ENCODE assay signal across 19 mouse cellular contexts in genomic region chr6:121156030-121156429, GRCm38 (mm10). TPM values are rescaled to one million over a fixed set of nuclear protein-coding genes. Genes with fewer than 3 reads are reported as not detected.
DNase-seq lines count a peak whose midpoint lies in the region; ATAC-seq and TF ChIP-seq lines count a peak whose summit lies in the region.
"Had no signal": no experiment of that assay in that cellular context is flagged by ENCODE, and none has a peak within 500 bp of the region (broad histone marks: within the 10 kb centered on the region; RNA-seq: fewer than 3 reads in every experiment).

No protein-coding gene starts in this region.

- no peak overlapping the region for H3K4me2 ChIP-seq in hindbrain, embryonic 13.5 days
- H3K4me2 ChIP-seq: forebrain, embryonic 13.5 days; neural tube, embryonic 13.5 days; stomach, embryonic 15.5 days had no signal

- no peak overlapping the region for H3K4me3 ChIP-seq in gastrocnemius, adult 2 months
- H3K4me3 ChIP-seq in hindbrain, embryonic 13.5 days = no peak overlapping the region
- H3K4me3 ChIP-seq: forebrain, embryonic 13.5 days; hindbrain, embryonic 10.5 days; megakaryocyte, embryonic 14.5 days; neural tube, embryonic 13.5 days; stomach, embryonic 15.5 days had no signal

- H3K27ac ChIP-seq in gastrocnemius, adult 2 months = peak overlapping the region; percentile 35
- no peak overlapping the region for H3K27ac ChIP-seq in hindbrain, embryonic 13.5 days
- H3K27ac ChIP-seq: forebrain, embryonic 13.5 days; hindbrain, embryonic 10.5 days; neural tube, embryonic 13.5 days; stomach, embryonic 15.5 days had no signal

- TF ChIP-seq CTCF in gastrocnemius, adult 2 months (IDR thresholded peaks at IDR 0.05) = no peak

- DNase-seq in gastrocnemius, adult 2 months = peak; percentile 44
- no peak for DNase-seq in gastrocnemius, postnatal 25 days
- peak; percentile 35 for DNase-seq in kidney, postnatal 10 days
- no peak for DNase-seq in kidney, adult 8-10 months
- peak; percentile 46 for DNase-seq in NIH3T3 (ENCODE audit: low read depth)
- DNase-seq in heart, postnatal 14 days = peak; percentile 40 to 61
- no peak for DNase-seq in layer of hippocampus, postnatal 14 days (ENCODE audit: low spot score in 2 of 2)
- DNase-seq: B cell, adult 2 months; cerebellum, adult 9-10 months; kidney, postnatal 14 days; layer of hippocampus, adult 9-11 months; spleen, adult 18-20 months had no signal

- peaks cover 7% of the 10 kb centered on the region for H3K4me1 ChIP-seq in hindbrain, embryonic 13.5 days (replicated peaks)
- H3K4me1 ChIP-seq: megakaryocyte, embryonic 14.5 days had no signal

- H3K36me3 ChIP-seq in hindbrain, embryonic 13.5 days = no peaks in the 10 kb centered on the region
- H3K36me3 ChIP-seq: hindbrain, embryonic 10.5 days; neural tube, embryonic 13.5 days; stomach, embryonic 15.5 days had no signal

- H3K9ac ChIP-seq in hindbrain, embryonic 13.5 days = no peak overlapping the region
- H3K9ac ChIP-seq: forebrain, embryonic 13.5 days; neural tube, embryonic 13.5 days; stomach, embryonic 15.5 days had no signal

- no peak for ATAC-seq in hindbrain, embryonic 13.5 days (ENCODE audit: low FRiP score)
- ATAC-seq: inflammation-experienced regulatory T-cells, adult 6 months had no signal

- no peaks in the 10 kb centered on the region for H3K9me3 ChIP-seq in hindbrain, embryonic 13.5 days
- H3K9me3 ChIP-seq: forebrain, embryonic 13.5 days; hindbrain, embryonic 10.5 days; megakaryocyte, embryonic 14.5 days; neural tube, embryonic 13.5 days; stomach, embryonic 15.5 days had no signal

- intact Hi-C loops in gastrocnemius, adult 2 months (cut with DNase I) = no loop called here
- intact Hi-C loops in heart, postnatal 14 days (cut with DNase I) = no loop called here

- WGBS in hindbrain, embryonic 13.5 days = 91% methylated on average over 2 of the region's 2 CpGs

- no peaks in the 10 kb centered on the region for H3K27me3 ChIP-seq in hindbrain, embryonic 13.5 days
- H3K27me3 ChIP-seq: forebrain, embryonic 13.5 days; neural tube, embryonic 13.5 days; stomach, embryonic 15.5 days had no signal

RNA-seq across cellular contexts. Expression of gene Mical3, which starts 25.2 kb away (rescaled TPM):
- total RNA-seq in gastrocnemius, adult 2 months (2021) = 10 to 100 TPM; 53.3 to 71.9 TPM
- total RNA-seq in gastrocnemius, postnatal 25 days (2021) = 10 to 100 TPM; 61.6 to 65.3 TPM
- 100 to 1,000 TPM; 114 to 124 TPM for total RNA-seq in heart, postnatal 14 days (2021)
- 33.8 and 34.5 TPM in 2 replicates for polyA plus RNA-seq in hindbrain, embryonic 13.5 days (2015; fragmentation: Nextera tagmentation; extraction: Ambion mirVana)
- total RNA-seq in layer of hippocampus, postnatal 14 days (2021) = 10 to 100 TPM; 95.3 to 96.0 TPM

RNA-seq across cellular contexts. Expression of gene Pex26, which starts 27.4 kb away (rescaled TPM):
- total RNA-seq in gastrocnemius, adult 2 months (2021) = 1 to 10 TPM; 3.5 to 3.8 TPM
- 1 to 10 TPM; 2.8 TPM for total RNA-seq in gastrocnemius, postnatal 25 days (2021)
- 1 to 10 TPM; 8.1 to 8.4 TPM for total RNA-seq in heart, postnatal 14 days (2021)
- polyA plus RNA-seq in hindbrain, embryonic 13.5 days (2015; fragmentation: Nextera tagmentation; extraction: Ambion mirVana) = 13.9 and 14.7 TPM in 2 replicates
- 10 to 100 TPM; 11.2 to 12.0 TPM for total RNA-seq in layer of hippocampus, postnatal 14 days (2021)

RNA-seq across cellular contexts. Expression of gene Tuba8, which starts 54.5 kb away (rescaled TPM):
- total RNA-seq in gastrocnemius, adult 2 months (2021) = 100 to 1,000 TPM; 201 to 248 TPM
- 100 to 1,000 TPM; 179 to 215 TPM for total RNA-seq in gastrocnemius, postnatal 25 days (2021)
- 100 to 1,000 TPM in 1 of 2 experiments, 10 to 100 TPM in 1; 78.5 to 115 TPM for total RNA-seq in heart, postnatal 14 days (2021)
- polyA plus RNA-seq in hindbrain, embryonic 13.5 days (2015; fragmentation: Nextera tagmentation; extraction: Ambion mirVana) = 0.39 and 0.40 TPM in 2 replicates
- 1 to 10 TPM; 5.4 to 5.5 TPM for total RNA-seq in layer of hippocampus, postnatal 14 days (2021)
- polyA plus RNA-seq: forebrain, embryonic 13.5 days had no signal

Comparison
In these comparisons a context has a peak if more than half of its experiments do, and no peak if none do; other contexts are left out.
1. DNase-seq: peak in gastrocnemius, adult 2 months (single experiment), kidney, postnatal 10 days (single experiment), NIH3T3 (single experiment) and heart, postnatal 14 days (2 of 2); none in gastrocnemius, postnatal 25 days (single experiment), kidney, adult 8-10 months (0 of 2) and layer of hippocampus, postnatal 14 days (0 of 2).
2. RNA of gene Tuba8, which starts 54.5 kb away (total RNA-seq): 201 to 248 TPM in gastrocnemius, adult 2 months, 179 to 215 TPM in gastrocnemius, postnatal 25 days and 78.5 to 115 TPM in heart, postnatal 14 days; 5.4 to 5.5 TPM in layer of hippocampus, postnatal 14 days; every median in the first group is over 10 times any median in the second.